Mouse (Mus musculus): ENCODE measurements at regions not wholly inside any gene's neighbourhood (a gene's known extent, or its start where the extent isn't known, plus 50 kb on each side); places are given as distances from the start of the nearest gene placed in this dataset.

DNA sequence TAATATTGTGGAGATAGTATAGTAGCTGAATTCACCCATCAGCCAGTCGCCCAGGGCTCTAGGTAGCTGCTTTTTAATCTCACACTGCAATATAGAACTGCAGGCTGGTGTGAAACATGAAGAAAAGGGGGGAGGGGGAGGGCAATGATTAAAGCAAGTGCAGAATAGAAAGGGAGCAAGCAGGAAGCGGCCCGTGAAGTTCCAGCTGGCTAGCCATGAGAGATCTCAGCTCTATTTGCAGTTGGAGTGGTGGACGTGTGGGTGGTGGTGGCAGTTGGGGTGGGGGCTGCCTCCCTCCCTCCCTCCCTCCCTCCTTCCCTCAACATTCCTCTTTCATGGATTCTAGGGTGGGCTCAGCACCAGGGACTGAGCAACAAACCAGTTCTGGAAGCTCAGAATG, 173.3 kb upstream of the Mgat5 start:
- TF ChIP-seq CTCF (IDR thresholded peaks at IDR 0.05; ENCODE audit: low read depth, low read length) (no peak), POLR2A (IDR thresholded peaks at IDR 0.05; ENCODE audit: extremely low read depth, insufficient read depth, low read length) (no peak)

Measured in liver, adult 2 months (tissue).